Mouse (Mus musculus): ENCODE measurements around the gene Cfl2. TPM values are rescaled to one million over a fixed set of nuclear protein-coding genes. Genes with fewer than 3 reads are reported as not detected.
"Not testable (repeated sequence)": the region's sequence is repeated elsewhere in the genome, so short reads cannot be mapped to it uniquely, and the experiment has no call there.

Gene Cfl2
- polyA plus RNA-seq (2016; fragmentation: Nextera tagmentation; extraction: Ambion mirVana): 182 and 204 TPM in 2 replicates

DNA sequence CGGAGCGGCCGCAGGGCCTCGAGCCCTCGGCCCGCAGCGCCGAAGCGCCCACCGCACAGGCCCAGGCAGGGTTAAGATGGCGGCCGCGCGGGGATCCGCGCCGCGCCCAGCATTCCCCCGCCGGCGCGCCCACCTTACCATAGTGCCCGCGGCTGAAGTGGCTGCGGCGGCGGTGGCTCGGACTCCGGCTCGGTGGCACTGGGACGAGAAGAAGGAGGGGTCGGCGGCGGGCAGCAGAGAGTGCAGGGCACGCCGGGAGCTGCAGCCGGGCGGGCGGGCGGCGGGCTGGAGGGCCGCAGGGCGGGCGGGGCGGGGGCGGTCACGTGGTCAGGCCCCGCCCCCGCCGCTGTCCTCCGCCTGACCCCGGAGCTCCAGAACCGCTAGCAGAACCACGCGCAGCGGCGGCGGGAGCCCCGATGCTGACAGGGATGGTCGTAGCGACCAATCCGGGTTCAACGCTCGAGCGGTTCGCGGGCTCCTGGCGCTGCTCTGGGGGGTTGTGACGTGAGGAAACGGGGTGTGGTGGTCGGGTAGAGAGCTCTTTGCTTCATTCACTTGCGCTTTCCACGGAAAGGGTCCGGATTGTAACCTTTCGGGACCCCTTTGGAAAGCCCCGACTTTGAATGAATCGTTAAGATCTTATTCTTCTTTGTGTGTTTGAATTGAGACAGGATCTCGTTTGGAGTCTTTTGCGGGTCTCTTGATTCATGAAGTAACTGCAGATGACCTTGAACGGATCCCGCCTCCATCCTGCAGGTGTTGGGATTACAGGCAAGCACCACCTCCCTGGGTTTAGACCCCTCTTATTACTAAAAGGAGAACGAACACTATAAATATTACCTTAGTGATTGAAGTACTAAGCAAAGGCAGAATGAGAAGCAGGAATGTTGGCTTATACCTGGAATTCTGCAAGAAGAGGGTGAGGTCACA is at the start of gene Cfl2:
Cfl2 (minus strand) TSS at position 272 of the 930 bp plus-strand sequence.
- under 1% methylated on average over 82 of the region's 82 CpGs for WGBS
- H3K27me3 ChIP-seq (ENCODE audit: insufficient read depth, poor library complexity, severe bottlenecking): no peaks in the 10 kb centered on the region
- H3K27ac ChIP-seq: peak within 1 kb of the TSS; percentile 99
- H3K9me3 ChIP-seq: no peaks in the 10 kb centered on the region
- H3K4me3 ChIP-seq: peak within 1 kb of the TSS; percentile 93
- peaks cover 32% of the 10 kb centered on the region for H3K36me3 ChIP-seq
- peak; percentile 89 for DNase-seq (ENCODE audit: low spot score)
- peaks cover 16% of the 10 kb centered on the region for H3K4me1 ChIP-seq (replicated peaks)

DNA sequence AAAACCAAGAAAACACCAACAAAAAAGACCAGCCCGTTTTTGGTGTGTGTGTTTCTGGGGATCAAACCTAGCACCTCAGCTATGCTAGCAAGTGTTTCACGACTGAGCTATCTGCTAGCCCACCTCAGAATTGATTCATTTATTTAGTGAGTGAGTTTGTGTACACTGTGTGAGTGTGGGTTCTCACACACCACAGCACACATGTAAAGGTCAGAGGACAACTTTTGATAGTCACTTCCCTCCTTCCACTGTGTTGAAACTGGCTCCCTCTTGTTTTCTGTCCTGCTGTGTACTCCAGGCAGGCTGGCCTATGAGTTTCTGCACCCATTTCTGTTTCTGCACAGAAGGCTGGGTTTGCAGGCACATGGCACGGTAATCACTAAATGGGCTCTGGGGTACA is 47.7 kb upstream of the Cfl2 start:
- no peaks in the 10 kb centered on the region for H3K9me3 ChIP-seq
- DNase-seq (ENCODE audit: low spot score): no peak
- 91% methylated on average over 3 of the region's 3 CpGs for WGBS
- no peak overlapping the region for H3K4me3 ChIP-seq
- H3K27ac ChIP-seq: no peak overlapping the region
- H3K36me3 ChIP-seq: peaks cover 98% of the 10 kb centered on the region
- H3K27me3 ChIP-seq (ENCODE audit: insufficient read depth, poor library complexity, severe bottlenecking): no peaks in the 10 kb centered on the region
- H3K4me1 ChIP-seq (replicated peaks): no peaks in the 10 kb centered on the region

DNA sequence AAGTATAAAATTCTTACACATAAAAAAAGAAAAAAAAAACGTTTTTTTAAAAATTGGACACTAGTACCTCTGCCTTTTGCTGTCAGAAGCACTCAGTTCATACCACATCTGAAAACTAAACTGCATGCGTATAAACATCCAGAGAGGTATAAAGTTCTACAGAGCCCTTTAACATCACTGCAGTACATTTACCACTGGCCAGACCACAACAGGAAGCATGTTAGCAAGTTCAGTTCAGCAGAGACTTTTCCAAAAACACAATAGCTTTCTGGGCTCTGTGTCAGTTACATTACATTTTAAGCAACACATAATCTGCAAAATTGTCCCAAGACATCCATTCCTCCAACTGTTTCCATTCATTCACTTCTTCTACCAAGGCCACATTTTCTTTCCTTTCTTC is 29.9 kb upstream of the Cfl2 start:
- H3K4me3 ChIP-seq; H3K4me1 ChIP-seq (replicated peaks); H3K27ac ChIP-seq; DNase-seq (ENCODE audit: low spot score); H3K9me3 ChIP-seq; H3K27me3 ChIP-seq (ENCODE audit: insufficient read depth, poor library complexity, severe bottlenecking): not testable (repeated sequence)
- WGBS: 69% methylated on average over 2 of the region's 2 CpGs
- H3K36me3 ChIP-seq: peaks cover 48% of the 10 kb centered on the region

DNA sequence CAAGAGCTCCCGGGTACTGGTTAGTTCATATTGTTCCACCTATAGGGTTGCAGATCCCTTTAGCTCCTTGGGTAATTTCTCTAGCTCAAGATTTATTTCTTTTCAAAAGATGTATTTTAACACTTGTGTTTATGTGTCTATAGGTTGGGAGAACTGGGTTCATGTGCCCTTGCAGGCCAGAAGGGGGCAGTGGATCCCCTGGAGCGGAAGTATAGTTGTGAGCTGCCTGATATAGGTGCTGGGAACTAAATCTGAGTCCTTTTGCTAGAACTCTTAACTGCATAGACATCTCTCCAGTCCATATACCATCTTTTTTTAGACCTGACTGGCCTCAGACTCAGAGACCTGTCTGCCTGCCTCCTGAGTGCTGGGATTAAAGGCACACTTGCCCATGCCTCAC is 27.7 kb upstream of the Cfl2 start:
- WGBS: 97% methylated on average over 2 of the region's 2 CpGs
- H3K4me3 ChIP-seq: no peak overlapping the region
- H3K9me3 ChIP-seq: no peaks in the 10 kb centered on the region
- H3K27ac ChIP-seq: no peak overlapping the region
- H3K27me3 ChIP-seq (ENCODE audit: insufficient read depth, poor library complexity, severe bottlenecking): no peaks in the 10 kb centered on the region
- peaks cover 29% of the 10 kb centered on the region for H3K36me3 ChIP-seq
- 0 out of 2 replicates have a peak, but pooled peaks cover 4% of the 10 kb centered on the region for H3K4me1 ChIP-seq (replicated peaks)
- no peak for DNase-seq (ENCODE audit: low spot score)

DNA sequence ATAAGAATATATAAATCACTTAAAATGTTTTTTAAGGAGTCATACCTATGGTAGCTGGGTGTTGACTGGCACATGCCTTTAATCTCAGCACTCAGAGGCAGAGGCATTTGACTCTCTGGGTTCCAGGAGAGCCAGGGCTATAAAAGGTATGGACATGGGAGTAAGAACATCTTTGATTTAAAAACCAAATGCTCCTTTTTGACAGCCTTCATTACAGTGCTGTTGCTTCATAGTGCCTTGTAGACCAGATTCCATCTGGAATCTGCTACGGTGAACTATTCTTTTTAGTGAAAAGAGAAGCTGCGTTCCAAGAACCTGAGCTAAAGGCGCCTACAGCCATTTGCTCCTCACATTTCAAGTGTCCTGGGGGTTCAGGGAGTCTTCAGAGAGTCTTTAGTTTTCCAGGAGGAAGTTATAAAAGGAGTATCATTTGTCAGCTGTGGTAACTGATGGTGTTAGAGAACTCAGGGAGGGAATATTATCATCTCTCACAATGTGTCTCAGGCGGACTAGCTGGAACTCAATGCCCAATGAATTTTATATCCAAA is 25.0 kb upstream of the Cfl2 start:
- Histone ChIP-seq H3K9me3 (no peaks in the 10 kb centered on the region), H3K36me3 (peaks cover 15% of the 10 kb centered on the region), H3K27ac (no peak overlapping the region), H3K4me1 (replicated peaks) (0 out of 2 replicates have a peak, but pooled peaks cover 4% of the 10 kb centered on the region), H3K4me3 (no peak overlapping the region), H3K27me3 (ENCODE audit: insufficient read depth, poor library complexity, severe bottlenecking) (no peaks in the 10 kb centered on the region)
- no peak for DNase-seq (ENCODE audit: low spot score)
- whole genome bisulfite sequencing: 90% methylated on average over 4 of the region's 4 CpGs

DNA sequence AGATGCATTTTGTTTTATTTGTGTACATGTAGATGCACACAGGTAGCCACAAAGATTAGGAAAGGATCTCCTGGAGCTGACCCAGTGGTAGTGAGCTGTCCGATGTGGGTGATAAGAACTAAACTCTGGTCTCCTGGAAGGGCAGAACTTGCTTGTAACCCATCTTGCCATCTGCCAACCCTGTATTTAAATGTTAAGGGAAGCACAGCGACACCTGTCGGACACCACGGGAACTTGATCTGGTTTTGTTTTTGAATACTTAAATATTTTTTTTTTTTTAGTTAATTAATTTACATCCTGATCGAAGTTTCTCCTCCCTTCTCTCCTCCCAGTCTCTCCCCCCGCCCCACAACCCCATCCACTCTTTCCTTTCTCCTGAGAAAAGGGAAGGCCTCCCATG is 17.0 kb upstream of the Cfl2 start:
- DNase-seq (ENCODE audit: low spot score): peak; percentile 53
- Histone ChIP-seq H3K4me3 (no peak overlapping the region), H3K4me1 (replicated peaks) (no peaks in the 10 kb centered on the region), H3K9me3 (no peaks in the 10 kb centered on the region), H3K36me3 (no peaks in the 10 kb centered on the region), H3K27ac (no peak overlapping the region), H3K27me3 (ENCODE audit: insufficient read depth, poor library complexity, severe bottlenecking) (no peaks in the 10 kb centered on the region)
- 16% methylated on average over 6 of the region's 6 CpGs for WGBS

DNA sequence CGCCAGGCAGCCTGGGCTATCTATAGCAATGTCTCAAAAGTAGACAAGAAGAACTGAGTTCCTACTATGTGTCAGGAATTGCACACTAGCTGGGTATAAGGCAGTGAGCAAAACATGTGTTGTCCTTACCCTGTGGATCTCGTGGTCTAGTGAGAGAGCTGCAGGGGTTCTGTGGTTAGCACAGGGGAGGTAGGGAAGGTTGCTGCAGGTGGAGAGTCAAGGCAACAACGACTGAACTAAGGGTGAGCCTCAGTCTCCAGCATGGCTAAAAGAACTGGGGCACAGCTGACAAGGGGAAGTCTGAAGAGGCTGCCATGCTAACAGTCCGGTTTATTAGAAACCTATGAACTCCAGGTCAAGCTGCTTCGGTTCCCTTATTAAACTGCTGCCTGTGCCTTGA is 16.5 kb upstream of the Cfl2 start:
- H3K9me3 ChIP-seq: no peaks in the 10 kb centered on the region
- no peaks in the 10 kb centered on the region for H3K27me3 ChIP-seq (ENCODE audit: insufficient read depth, poor library complexity, severe bottlenecking)
- H3K4me3 ChIP-seq: no peak overlapping the region
- no peaks in the 10 kb centered on the region for H3K36me3 ChIP-seq
- 79% methylated on average over 5 of the region's 5 CpGs for WGBS
- no peaks in the 10 kb centered on the region for H3K4me1 ChIP-seq (replicated peaks)
- no peak for DNase-seq (ENCODE audit: low spot score)
- H3K27ac ChIP-seq: no peak overlapping the region

DNA sequence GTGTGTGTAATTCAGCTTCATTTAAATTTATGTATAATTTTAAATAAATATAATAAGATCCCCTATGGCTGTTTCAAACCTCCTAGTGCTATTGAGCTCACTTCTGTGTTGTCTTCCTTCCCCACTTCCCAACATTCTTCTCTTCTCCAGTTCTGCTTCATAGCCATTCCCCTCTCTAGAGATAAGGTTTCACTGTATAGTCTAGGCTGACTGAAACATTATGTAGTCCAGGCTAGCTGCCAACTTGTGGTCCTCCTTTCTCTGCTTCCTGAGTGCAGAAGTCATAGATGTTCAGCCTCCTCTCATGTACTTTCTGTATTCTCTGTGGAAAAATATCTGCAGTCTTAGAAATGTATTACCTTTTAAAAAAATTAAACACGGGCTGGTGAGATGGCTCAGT is 15.2 kb upstream of the Cfl2 start:
- H3K27ac ChIP-seq: no peak overlapping the region
- no peaks in the 10 kb centered on the region for H3K4me1 ChIP-seq (replicated peaks)
- DNase-seq (ENCODE audit: low spot score): no peak
- H3K4me3 ChIP-seq: no peak overlapping the region
- no peaks in the 10 kb centered on the region for H3K27me3 ChIP-seq (ENCODE audit: insufficient read depth, poor library complexity, severe bottlenecking)
- H3K9me3 ChIP-seq: no peaks in the 10 kb centered on the region
- WGBS: 83% methylated on average over 1 of the region's 1 CpGs
- no peaks in the 10 kb centered on the region for H3K36me3 ChIP-seq

DNA sequence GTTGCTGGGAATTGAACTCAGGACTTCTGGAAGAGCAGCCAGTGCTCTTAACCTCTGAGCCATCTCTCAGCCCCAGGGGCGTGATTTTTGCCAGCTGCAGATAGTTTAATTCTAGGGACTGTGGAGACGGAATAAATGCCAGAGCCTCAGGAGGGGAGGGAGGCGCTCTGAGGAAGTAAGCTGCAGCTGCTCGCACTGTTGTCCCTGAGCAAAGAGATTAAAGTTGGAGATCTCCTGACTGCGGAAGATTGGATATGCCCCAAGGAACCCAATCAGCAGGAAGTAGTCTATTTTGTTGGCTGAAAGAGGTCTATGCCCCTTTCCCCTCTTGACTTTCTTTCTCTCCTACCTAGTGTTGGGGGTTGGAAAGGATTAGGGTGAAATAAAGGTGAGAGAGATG is 14.2 kb upstream of the Cfl2 start:
- 48% methylated on average over 5 of the region's 5 CpGs for WGBS
- no peak for DNase-seq (ENCODE audit: low spot score)

DNA sequence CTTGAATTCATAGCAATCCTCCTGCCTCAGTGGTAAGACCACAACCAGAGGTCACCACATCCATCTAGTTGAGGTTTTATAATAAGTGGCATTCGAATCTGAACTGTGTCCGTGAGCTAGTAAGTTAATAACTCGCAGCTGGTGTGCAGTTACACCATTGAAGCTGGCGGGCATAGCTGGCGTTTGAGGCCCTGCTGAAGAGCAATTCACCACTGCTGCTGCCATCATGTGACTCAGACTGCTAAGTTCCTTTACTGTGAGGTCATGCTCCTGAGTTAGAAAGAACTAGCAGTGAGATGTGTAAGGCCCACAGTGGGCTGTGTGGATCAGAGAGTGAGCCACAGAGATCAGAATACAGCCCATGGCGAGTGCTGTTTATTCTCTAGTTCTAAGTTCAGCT is 12.0 kb upstream of the Cfl2 start:
- 82% methylated on average over 6 of the region's 6 CpGs for WGBS
- DNase-seq (ENCODE audit: low spot score): no peak

More for the DNA sequence above, 14.2 kb upstream of the Cfl2 start:
- H3K27ac ChIP-seq: no peak overlapping the region
- H3K4me3 ChIP-seq: no peak overlapping the region
- H3K4me1 ChIP-seq (replicated peaks): no peaks in the 10 kb centered on the region
- H3K9me3 ChIP-seq: no peaks in the 10 kb centered on the region
- no peaks in the 10 kb centered on the region for H3K27me3 ChIP-seq (ENCODE audit: insufficient read depth, poor library complexity, severe bottlenecking)
- H3K36me3 ChIP-seq: no peaks in the 10 kb centered on the region

DNA sequence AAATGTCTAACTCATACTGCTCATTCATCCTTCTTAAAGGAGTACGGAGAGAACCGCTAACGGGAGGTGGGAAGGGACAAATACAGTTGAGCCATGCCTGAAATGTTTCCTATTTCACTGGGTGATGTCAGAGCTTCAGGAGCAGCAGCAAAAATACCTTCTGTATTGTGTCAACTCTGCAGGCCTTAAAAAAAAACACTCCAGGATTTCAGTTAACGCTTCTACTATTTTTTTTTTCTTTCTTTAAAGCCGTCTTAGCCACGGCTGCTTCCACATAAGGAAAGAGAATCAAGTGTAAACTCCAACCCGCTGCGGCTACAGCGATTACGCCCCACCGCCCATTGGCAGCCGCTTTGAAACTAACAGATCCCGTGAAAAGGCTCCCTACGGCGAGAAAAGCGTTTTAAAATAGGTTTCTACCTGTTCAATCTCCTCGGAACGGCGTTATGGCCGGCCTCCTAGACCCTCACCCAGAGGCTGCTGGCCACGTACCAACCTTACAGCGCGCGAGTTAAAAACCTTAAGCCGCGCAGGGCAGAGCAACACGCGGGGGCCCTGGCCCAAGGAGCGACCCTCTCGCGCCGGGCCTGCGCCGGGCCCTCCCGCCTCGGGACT is 579 bp downstream of the Cfl2 start:
- H3K4me3 ChIP-seq: peak overlapping the region; percentile 93
- under 1% methylated on average over 36 of the region's 36 CpGs for WGBS
- DNase-seq (ENCODE audit: low spot score): peak; percentile 7

More for the DNA sequence above, 12.0 kb upstream of the Cfl2 start:
- H3K4me1 ChIP-seq (replicated peaks): no peaks in the 10 kb centered on the region
- no peaks in the 10 kb centered on the region for H3K36me3 ChIP-seq
- H3K9me3 ChIP-seq: no peaks in the 10 kb centered on the region
- no peaks in the 10 kb centered on the region for H3K27me3 ChIP-seq (ENCODE audit: insufficient read depth, poor library complexity, severe bottlenecking)
- H3K4me3 ChIP-seq: no peak overlapping the region
- no peak overlapping the region for H3K27ac ChIP-seq

DNA sequence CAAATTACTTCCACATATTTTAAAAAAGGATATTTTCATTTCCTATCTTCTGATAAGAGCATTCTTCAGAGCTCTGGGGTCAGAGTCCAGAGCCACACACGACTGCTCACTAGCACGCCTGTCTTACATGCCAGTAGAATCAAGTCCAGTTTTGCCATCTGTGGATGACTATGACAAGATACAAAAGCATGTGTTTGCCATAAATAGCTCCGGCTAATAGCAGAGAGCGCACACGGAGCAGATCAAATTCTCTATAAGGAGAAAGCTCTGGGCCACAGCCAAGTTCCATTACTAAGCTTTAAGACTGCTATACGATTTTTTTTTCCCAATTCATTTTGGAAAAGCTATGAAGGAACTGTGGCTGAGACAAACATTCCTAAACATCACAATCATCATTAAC is 3.1 kb downstream of the Cfl2 start:
- 93% methylated on average over 6 of the region's 6 CpGs for WGBS
- no peaks in the 10 kb centered on the region for H3K27me3 ChIP-seq (ENCODE audit: insufficient read depth, poor library complexity, severe bottlenecking)
- H3K36me3 ChIP-seq: peaks cover 57% of the 10 kb centered on the region
- DNase-seq (ENCODE audit: low spot score): no peak
- no peak overlapping the region for H3K4me3 ChIP-seq
- no peaks in the 10 kb centered on the region for H3K9me3 ChIP-seq
- H3K27ac ChIP-seq: no peak overlapping the region
- H3K4me1 ChIP-seq (replicated peaks): peaks cover 16% of the 10 kb centered on the region

More for the DNA sequence above, 579 bp downstream of the Cfl2 start:
- Histone ChIP-seq H3K27ac (peak overlapping the region; percentile 99), H3K36me3 (peaks cover 39% of the 10 kb centered on the region), H3K9me3 (no peaks in the 10 kb centered on the region), H3K27me3 (ENCODE audit: insufficient read depth, poor library complexity, severe bottlenecking) (no peaks in the 10 kb centered on the region), H3K4me1 (replicated peaks) (peaks cover 16% of the 10 kb centered on the region)

DNA sequence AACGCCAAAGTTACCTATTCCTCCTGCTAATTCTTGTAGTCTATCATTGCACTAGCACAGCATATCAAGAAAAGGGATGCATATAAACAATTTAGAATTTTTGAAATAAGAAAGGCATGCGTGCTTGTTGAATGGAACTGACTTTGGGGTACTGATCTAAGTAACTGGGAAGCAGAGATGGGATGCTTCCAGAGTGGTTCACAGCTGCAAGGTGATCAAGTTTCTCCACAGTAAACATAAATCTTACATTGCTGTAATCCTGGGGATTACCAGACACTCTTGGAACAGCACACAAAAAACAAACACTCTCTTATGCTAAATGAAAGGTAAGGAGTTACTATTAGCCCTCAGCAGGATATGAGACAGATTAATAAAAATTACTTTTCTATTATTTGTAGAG is 12.1 kb downstream of the Cfl2 start:
- Histone ChIP-seq H3K27me3 (ENCODE audit: insufficient read depth, poor library complexity, severe bottlenecking) (no peaks in the 10 kb centered on the region), H3K4me3 (no peak overlapping the region), H3K9me3 (no peaks in the 10 kb centered on the region), H3K36me3 (peaks cover 11% of the 10 kb centered on the region), H3K4me1 (replicated peaks) (no peaks in the 10 kb centered on the region), H3K27ac (no peak overlapping the region)
- no peak for DNase-seq (ENCODE audit: low spot score)
- WGBS: 90% methylated on average over 2 of the region's 2 CpGs
